Mouse (Mus musculus) kidney, embryonic 16.5 days (tissue): ENCODE data around the gene Ing4. TPM values are rescaled to one million over a fixed set of nuclear protein-coding genes. Genes with fewer than 3 reads are reported as not detected.

Experiments
- ATAC-seq: fragments of 200-750 bp; cut with Nextera tagmentation; 2 replicates; pipeline ENCODE4 v1.8.0; 2017; ENCODE audit warnings: moderate TSS enrichment; ENCODE audit not compliant: low FRiP score, low TSS enrichment
- H3K27ac ChIP-seq: fragments of 300-500 bp; sonication (generic); 2 replicates; pipeline ENCODE4 v1.5.1; 2014; ENCODE audit warnings: low read length
- H3K27me3 ChIP-seq: fragments of 300-500 bp; sonication (generic); 2 replicates; pipeline ENCODE4 v1.6.1; 2014; ENCODE audit warnings: low read length, control low read depth, mixed read lengths; ENCODE audit not compliant: insufficient read depth
- H3K36me3 ChIP-seq: fragments of 300-500 bp; sonication (generic); 2 replicates; pipeline ENCODE4 v1.6.1; 2014; ENCODE audit warnings: low read length, control low read depth, mixed read lengths; ENCODE audit not compliant: insufficient read depth
- H3K4me1 ChIP-seq: fragments of 300-500 bp; sonication (generic); 2 replicates; pipeline ENCODE4 v1.6.1; 2014; ENCODE audit warnings: low read length, control low read depth, mixed read lengths; ENCODE audit not compliant: insufficient read depth
- H3K4me2 ChIP-seq: fragments of 300-500 bp; sonication (generic); replicated peaks from 2 replicates; pipeline ENCODE4 v1.6.1; 2014; ENCODE audit warnings: low read depth, low read length
- H3K4me3 ChIP-seq: fragments of 300-500 bp; sonication (generic); 2 replicates; pipeline ENCODE4 v1.5.1; 2014; ENCODE audit warnings: mild to moderate bottlenecking, low read length
- H3K9ac ChIP-seq: fragments of 300-500 bp; sonication (generic); replicated peaks from 2 replicates; pipeline ENCODE4 v1.6.1; 2014; ENCODE audit warnings: low read length
- H3K9me3 ChIP-seq: fragments of 300-500 bp; sonication (generic); 2 replicates; pipeline ENCODE4 v1.6.1; 2016; ENCODE audit warnings: low read length, control low read depth
- WGBS: fragments of 180-500 bp; shearing (Covaris S2); extraction: QIAGEN DNeasy Blood & Tissue Kit; methylation state at CpG from one replicate; pipeline ENCODE4 v1.1.7; 2014; 5-methylcytosine and 5-hydroxymethylcytosine counted together
- microRNA-seq: library from miRNA; unstranded; fragments of <30 nt; microRNA quantifications from one replicate; pipeline ENCODE4, GENCODE M21; 2016
- polyA plus RNA-seq: library from polyadenylated mRNA; unstranded; fragments of >200 nt; fragmentation: Nextera tagmentation; extraction: Ambion mirVana; gene quantifications from 2 replicates; pipeline ENCODE4 v1.2.1, GENCODE M21; 2015

Ing4 gene
- polyA plus RNA-seq, 1 experiment from 2014 or later, result 152 TPM

GRCm38 (mm10) chr6:125096597-125097345 lies 57.2 kb downstream of the Ing4 start:
- H3K36me3 ChIP-seq, result peaks cover 23% of the 10 kb centered on the region
- peak; percentile 64 for ATAC-seq
- peak overlapping the region; percentile 99 for H3K27ac ChIP-seq
- H3K9ac ChIP-seq, result peak overlapping the region; percentile 95
- no peaks in the 10 kb centered on the region for H3K27me3 ChIP-seq
- peak overlapping the region; percentile 93 for H3K4me3 ChIP-seq
- peaks cover 34% of the 10 kb centered on the region for H3K4me1 ChIP-seq
- H3K4me2 ChIP-seq, result peak overlapping the region; percentile 85
- no peaks in the 10 kb centered on the region for H3K9me3 ChIP-seq
- WGBS, result under 1% methylated on average over 38 of the region's 44 CpGs

- peak overlapping the region; percentile 95 for H3K9ac ChIP-seq
- under 1% methylated on average over 12 of the region's 12 CpGs for WGBS
- H3K4me1 ChIP-seq, result peaks cover 34% of the 10 kb centered on the region
- H3K27me3 ChIP-seq, result no peaks in the 10 kb centered on the region
- H3K4me2 ChIP-seq, result peak overlapping the region; percentile 85
- H3K9me3 ChIP-seq, result no peaks in the 10 kb centered on the region
- H3K27ac ChIP-seq, result peak overlapping the region; percentile 99
- peak overlapping the region; percentile 93 for H3K4me3 ChIP-seq
- H3K36me3 ChIP-seq, result peaks cover 29% of the 10 kb centered on the region
- no peak; the same call in 1 of the 2 replicates for ATAC-seq
Measured at GRCm38 (mm10) chr6:125097346-125097689, 57.8 kb downstream of the Ing4 start.

GRCm38 (mm10) chr6:125097951-125098350 lies 58.4 kb downstream of the Ing4 start:
- Histone ChIP-seq H3K4me1 (peaks cover 34% of the 10 kb centered on the region), H3K9me3 (no peaks in the 10 kb centered on the region), H3K9ac (peak overlapping the region; percentile 95), H3K4me2 (peak overlapping the region; percentile 85), H3K27me3 (no peaks in the 10 kb centered on the region), H3K36me3 (peaks cover 35% of the 10 kb centered on the region), H3K27ac (no peak overlapping the region), H3K4me3 (peak overlapping the region; percentile 93)
- 30% methylated on average over 8 of the region's 8 CpGs for WGBS
- ATAC-seq, result no peak

- H3K4me2 ChIP-seq, result peak overlapping the region; percentile 85
- WGBS, result 26% methylated on average over 3 of the region's 3 CpGs
- H3K4me3 ChIP-seq, result peak overlapping the region; percentile 93
- no peak for ATAC-seq
- H3K27ac ChIP-seq, result no peak overlapping the region
- peaks cover 39% of the 10 kb centered on the region for H3K36me3 ChIP-seq
- H3K4me1 ChIP-seq, result peaks cover 34% of the 10 kb centered on the region
- H3K27me3 ChIP-seq, result no peaks in the 10 kb centered on the region
- peak overlapping the region; percentile 95 for H3K9ac ChIP-seq
- no peaks in the 10 kb centered on the region for H3K9me3 ChIP-seq
Measured at GRCm38 (mm10) chr6:125098513-125098912, 59.0 kb downstream of the Ing4 start.

Small RNAs within 50 kb of the gene (microRNA-seq; reads per million reads assigned to microRNA genes)
- not detected for gene Mir7045

Other genes with a start within 250 kb of the Ing4 start
- 20.9 and 21.5 TPM in 2 replicates for gene Spsb2, start 231.1 kb upstream of the Ing4 start, polyA plus RNA-seq
- 851 and 866 TPM in 2 replicates for gene Tpi1, start 225.5 kb upstream of the Ing4 start, polyA plus RNA-seq
- gene Usp5, start 210.3 kb upstream of the Ing4 start, polyA plus RNA-seq, result 174 TPM in 2 replicates
- 187 and 193 TPM in 2 replicates for gene Cdca3, start 210.2 kb upstream of the Ing4 start, polyA plus RNA-seq
- 1.7 and 1.8 TPM in 2 replicates for gene Gnb3, start 199.5 kb upstream of the Ing4 start, polyA plus RNA-seq
- 10.4 and 19.3 TPM in 2 replicates for gene P3h3, start 182.0 kb upstream of the Ing4 start, polyA plus RNA-seq
- 1.1 and 1.4 TPM in 2 replicates for gene Gpr162, start 175.8 kb upstream of the Ing4 start, polyA plus RNA-seq
- 0.10 and 0.28 TPM in 2 replicates for gene Cd4, start 151.5 kb upstream of the Ing4 start, polyA plus RNA-seq
- gene Lag3, start 128.1 kb upstream of the Ing4 start, polyA plus RNA-seq, result 1.3 and 2.6 TPM in 2 replicates
- gene Ptms, start 119.7 kb upstream of the Ing4 start, polyA plus RNA-seq, result 269 and 274 TPM in 2 replicates
- 366 and 380 TPM in 2 replicates for gene Mlf2, start 108.4 kb upstream of the Ing4 start, polyA plus RNA-seq
- gene Cops7a, start 74.2 kb upstream of the Ing4 start, polyA plus RNA-seq, result 178 and 179 TPM in 2 replicates
- gene Pianp, start 43.1 kb upstream of the Ing4 start, polyA plus RNA-seq, result 2.1 and 2.3 TPM in 2 replicates
- 13.7 and 14.7 TPM in 2 replicates for gene Zfp384, start 30.6 kb upstream of the Ing4 start, polyA plus RNA-seq
- gene Acrbp, start 9.9 kb downstream of the Ing4 start, polyA plus RNA-seq, result 16.3 and 20.4 TPM in 2 replicates
- gene Lpar5, start 28.2 kb downstream of the Ing4 start, polyA plus RNA-seq, result 0.30 and 0.60 TPM in 2 replicates
- gene Chd4, start 56.2 kb downstream of the Ing4 start, polyA plus RNA-seq, result 72.0 and 80.4 TPM in 2 replicates
- gene Nop2, start 92.1 kb downstream of the Ing4 start, polyA plus RNA-seq, result 68.6 and 69.3 TPM in 2 replicates
- 7.9 and 8.7 TPM in 2 replicates for gene Iffo1, start 105.5 kb downstream of the Ing4 start, polyA plus RNA-seq
- gene Gapdh, start 126.7 kb downstream of the Ing4 start, polyA plus RNA-seq, result 2,036 and 2,102 TPM in 2 replicates
- 151 and 163 TPM in 2 replicates for gene Ncapd2, start 151.9 kb downstream of the Ing4 start, polyA plus RNA-seq
- gene Mrpl51, start 152.0 kb downstream of the Ing4 start, polyA plus RNA-seq, result 213 and 228 TPM in 2 replicates
- gene Vamp1, start 175.8 kb downstream of the Ing4 start, polyA plus RNA-seq, result 7.5 and 7.7 TPM in 2 replicates
- gene Tapbpl, start 192.1 kb downstream of the Ing4 start, polyA plus RNA-seq, result 7.4 and 8.2 TPM in 2 replicates
- 2.1 and 2.5 TPM in 2 replicates for gene Cd27, start 197.2 kb downstream of the Ing4 start, polyA plus RNA-seq
- 0.19 and 0.65 TPM in 2 replicates for gene Tuba3a, start 246.3 kb downstream of the Ing4 start, polyA plus RNA-seq